Mouse (Mus musculus): ENCODE results near the gene Acot7.

DNA sequence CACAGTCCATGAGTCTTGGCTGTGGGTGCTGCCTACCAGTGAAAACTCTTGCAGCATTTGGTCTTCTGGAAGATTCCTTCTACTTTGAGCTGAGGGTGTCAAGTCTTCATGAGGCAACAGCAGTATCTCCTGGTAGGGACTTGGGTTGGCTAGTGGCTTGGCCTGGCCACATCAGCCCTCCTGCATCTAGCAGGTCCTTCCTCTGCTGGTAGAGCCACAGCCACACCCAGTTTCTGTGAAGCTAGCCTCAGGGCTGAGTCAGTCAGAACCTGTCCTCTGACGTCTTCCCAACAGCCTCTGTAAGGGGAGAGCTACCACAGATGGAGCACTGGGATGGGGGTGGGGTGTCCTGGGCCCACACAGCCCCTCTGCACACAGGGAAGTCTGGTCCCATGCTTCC lies 44.6 kb downstream of the Acot7 start:
- TF ChIP-seq GATA1 (IDR thresholded peaks at IDR 0.05; ENCODE audit: low read length) (no peak), TAL1 (IDR thresholded peaks at IDR 0.05; ENCODE audit: low read length) (no peak)
